Mouse (Mus musculus): ENCODE results near the gene Mcm5. TPM values are rescaled to one million over a fixed set of nuclear protein-coding genes. Genes with fewer than 3 reads are reported as not detected.

Gene Mcm5
- polyA plus RNA-seq, 1 experiment from 2014 or later, result 104 TPM

- peak overlapping the region; percentile 82 for H3K4me2 ChIP-seq
- H3K27ac ChIP-seq (ENCODE audit: low read depth, low read length), result no peak overlapping the region
- no peaks in the 10 kb centered on the region for H3K27me3 ChIP-seq (ENCODE audit: control insufficient read depth, insufficient read depth, low read length)
- H3K4me3 ChIP-seq (ENCODE audit: low read depth, low read length), result peak overlapping the region; percentile 75
- ATAC-seq (replicated peaks; ENCODE audit: insufficient number of reproducible peaks, low FRiP score, low TSS enrichment), result no peak
- H3K9ac ChIP-seq (ENCODE audit: low read depth, low read length), result peak overlapping the region; percentile 82
- peaks cover 20% of the 10 kb centered on the region for H3K36me3 ChIP-seq (ENCODE audit: control insufficient read depth, insufficient read depth, low read length)
- H3K9me3 ChIP-seq (replicated peaks; ENCODE audit: control insufficient read depth, low read length), result no peaks in the 10 kb centered on the region
- WGBS (ENCODE audit: insufficient replicate concordance), result 17% methylated on average over 13 of the region's 13 CpGs
- H3K4me1 ChIP-seq (ENCODE audit: control insufficient read depth, insufficient read depth, low read length), result peaks cover 10% of the 10 kb centered on the region; the same call in 1 of the 2 replicates
Measured at GRCm38 (mm10) chr8:75110093-75110492, 724 bp downstream of the Mcm5 start.

DNA sequence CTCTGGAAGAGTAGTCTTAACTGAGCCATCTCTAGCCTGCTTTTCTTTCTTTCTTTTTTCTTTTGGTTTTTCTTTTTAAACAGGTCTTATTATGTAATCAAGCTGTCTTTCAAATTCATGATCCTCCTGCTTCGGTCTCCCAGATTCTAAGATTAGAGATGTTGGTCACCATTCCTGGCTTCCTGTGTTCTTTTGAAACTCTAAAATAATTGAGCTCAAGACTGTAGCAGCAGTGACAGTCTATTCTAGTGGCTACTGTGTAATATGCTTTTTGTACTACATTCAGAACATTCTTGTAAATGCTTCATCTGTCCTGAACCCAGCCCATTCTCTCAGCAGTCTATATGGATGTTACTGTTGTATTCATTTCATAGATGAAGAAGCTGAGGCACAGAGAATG is 9.1 kb downstream of the Mcm5 start:
- no peak overlapping the region for H3K4me2 ChIP-seq
- 88% methylated on average over 1 of the region's 1 CpGs for WGBS (ENCODE audit: insufficient replicate concordance)

GRCm38 (mm10) chr8:75119287-75119686 is 9.9 kb downstream of the Mcm5 start:
- no peak overlapping the region for H3K4me2 ChIP-seq

More for the DNA sequence above, 9.1 kb downstream of the Mcm5 start:
- H3K4me3 ChIP-seq (ENCODE audit: low read depth, low read length), result no peak overlapping the region
- H3K4me1 ChIP-seq (ENCODE audit: control insufficient read depth, insufficient read depth, low read length), result no peaks in the 10 kb centered on the region
- no peaks in the 10 kb centered on the region for H3K9me3 ChIP-seq (replicated peaks; ENCODE audit: control insufficient read depth, low read length)
- no peak overlapping the region for H3K9ac ChIP-seq (ENCODE audit: low read depth, low read length)
- H3K36me3 ChIP-seq (ENCODE audit: control insufficient read depth, insufficient read depth, low read length), result peaks cover 45% of the 10 kb centered on the region
- no peak for ATAC-seq (replicated peaks; ENCODE audit: insufficient number of reproducible peaks, low FRiP score, low TSS enrichment)
- no peaks in the 10 kb centered on the region for H3K27me3 ChIP-seq (ENCODE audit: control insufficient read depth, insufficient read depth, low read length)
- no peak overlapping the region for H3K27ac ChIP-seq (ENCODE audit: low read depth, low read length)

GRCm38 (mm10) chr8:75119747-75120146 is 10.4 kb downstream of the Mcm5 start:
- Histone ChIP-seq H3K4me2 (no peak overlapping the region), H3K9ac (ENCODE audit: low read depth, low read length) (no peak overlapping the region), H3K9me3 (replicated peaks; ENCODE audit: control insufficient read depth, low read length) (no peaks in the 10 kb centered on the region), H3K27me3 (ENCODE audit: control insufficient read depth, insufficient read depth, low read length) (no peaks in the 10 kb centered on the region), H3K4me1 (ENCODE audit: control insufficient read depth, insufficient read depth, low read length) (no peaks in the 10 kb centered on the region), H3K4me3 (ENCODE audit: low read depth, low read length) (no peak overlapping the region), H3K27ac (ENCODE audit: low read depth, low read length) (no peak overlapping the region), H3K36me3 (ENCODE audit: control insufficient read depth, insufficient read depth, low read length) (peaks cover 52% of the 10 kb centered on the region)
- 94% methylated on average over 2 of the region's 2 CpGs for WGBS (ENCODE audit: insufficient replicate concordance)
- ATAC-seq (replicated peaks; ENCODE audit: insufficient number of reproducible peaks, low FRiP score, low TSS enrichment), result no peak

More at GRCm38 (mm10) chr8:75119287-75119686, 9.9 kb downstream of the Mcm5 start:
- H3K36me3 ChIP-seq (ENCODE audit: control insufficient read depth, insufficient read depth, low read length), result peaks cover 49% of the 10 kb centered on the region
- no peak overlapping the region for H3K4me3 ChIP-seq (ENCODE audit: low read depth, low read length)
- H3K9me3 ChIP-seq (replicated peaks; ENCODE audit: control insufficient read depth, low read length), result no peaks in the 10 kb centered on the region
- ATAC-seq (replicated peaks; ENCODE audit: insufficient number of reproducible peaks, low FRiP score, low TSS enrichment), result no peak
- H3K27ac ChIP-seq (ENCODE audit: low read depth, low read length), result no peak overlapping the region
- WGBS (ENCODE audit: insufficient replicate concordance), result 97% methylated on average over 2 of the region's 2 CpGs
- no peaks in the 10 kb centered on the region for H3K27me3 ChIP-seq (ENCODE audit: control insufficient read depth, insufficient read depth, low read length)
- H3K9ac ChIP-seq (ENCODE audit: low read depth, low read length), result no peak overlapping the region
- H3K4me1 ChIP-seq (ENCODE audit: control insufficient read depth, insufficient read depth, low read length), result no peaks in the 10 kb centered on the region

DNA sequence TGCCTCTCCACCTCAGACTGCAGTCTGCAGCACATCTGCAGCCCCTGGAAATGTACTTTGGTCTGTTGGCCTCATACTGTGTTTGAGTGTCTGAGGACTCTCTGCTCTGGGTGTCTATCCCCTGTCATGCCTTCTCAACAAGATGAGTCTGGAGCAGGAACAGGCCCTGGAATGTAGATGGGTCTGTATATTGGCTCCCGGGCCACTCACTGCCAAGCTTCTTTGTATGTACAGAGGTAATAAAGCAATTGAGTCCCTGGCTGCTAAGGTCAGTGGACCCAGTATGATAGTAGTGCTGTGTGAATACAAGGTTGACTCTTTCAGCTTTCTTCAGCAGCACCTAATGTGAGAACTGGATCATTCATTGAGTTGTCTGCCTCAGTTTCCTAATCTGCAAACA is 18.0 kb downstream of the Mcm5 start:
- Histone ChIP-seq H3K36me3 (ENCODE audit: control insufficient read depth, insufficient read depth, low read length) (peaks cover 38% of the 10 kb centered on the region), H3K27me3 (ENCODE audit: control insufficient read depth, insufficient read depth, low read length) (no peaks in the 10 kb centered on the region), H3K9me3 (replicated peaks; ENCODE audit: control insufficient read depth, low read length) (no peaks in the 10 kb centered on the region), H3K4me3 (ENCODE audit: low read depth, low read length) (no peak overlapping the region), H3K9ac (ENCODE audit: low read depth, low read length) (no peak overlapping the region), H3K4me1 (ENCODE audit: control insufficient read depth, insufficient read depth, low read length) (no peaks in the 10 kb centered on the region), H3K4me2 (no peak overlapping the region), H3K27ac (ENCODE audit: low read depth, low read length) (no peak overlapping the region)
- WGBS (ENCODE audit: insufficient replicate concordance), result 100% methylated on average over 1 of the region's 1 CpGs
- no peak for ATAC-seq (replicated peaks; ENCODE audit: insufficient number of reproducible peaks, low FRiP score, low TSS enrichment)

DNA sequence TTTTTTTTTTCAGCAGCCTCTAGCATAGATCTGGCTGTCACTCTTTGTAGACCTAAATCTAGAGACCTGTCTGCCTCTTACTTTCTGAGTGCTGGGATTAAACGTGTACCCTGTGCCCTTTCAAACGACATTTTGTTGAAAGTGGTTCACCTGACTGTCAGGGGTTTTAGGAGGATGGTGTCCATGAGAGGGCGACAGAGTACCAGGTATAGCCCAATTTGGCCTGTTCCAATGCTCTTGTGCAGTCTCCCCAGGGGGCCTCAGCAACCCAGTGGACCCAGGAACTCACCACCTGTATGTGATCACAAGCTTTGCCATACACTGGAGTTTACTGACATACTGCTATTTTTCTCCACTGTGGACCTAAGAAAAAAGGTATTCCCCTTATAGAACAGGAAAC is 23.1 kb downstream of the Mcm5 start:
- Histone ChIP-seq H3K36me3 (ENCODE audit: control insufficient read depth, insufficient read depth, low read length) (peaks cover 13% of the 10 kb centered on the region), H3K4me3 (ENCODE audit: low read depth, low read length) (no peak overlapping the region), H3K27ac (ENCODE audit: low read depth, low read length) (no peak overlapping the region), H3K4me2 (no peak overlapping the region), H3K9ac (ENCODE audit: low read depth, low read length) (no peak overlapping the region), H3K4me1 (ENCODE audit: control insufficient read depth, insufficient read depth, low read length) (peaks cover 19% of the 10 kb centered on the region; the same call in 1 of the 2 replicates), H3K27me3 (ENCODE audit: control insufficient read depth, insufficient read depth, low read length) (no peaks in the 10 kb centered on the region), H3K9me3 (replicated peaks; ENCODE audit: control insufficient read depth, low read length) (no peaks in the 10 kb centered on the region)
- 21% methylated on average over 3 of the region's 3 CpGs for WGBS (ENCODE audit: insufficient replicate concordance)
- no peak for ATAC-seq (replicated peaks; ENCODE audit: insufficient number of reproducible peaks, low FRiP score, low TSS enrichment)

DNA sequence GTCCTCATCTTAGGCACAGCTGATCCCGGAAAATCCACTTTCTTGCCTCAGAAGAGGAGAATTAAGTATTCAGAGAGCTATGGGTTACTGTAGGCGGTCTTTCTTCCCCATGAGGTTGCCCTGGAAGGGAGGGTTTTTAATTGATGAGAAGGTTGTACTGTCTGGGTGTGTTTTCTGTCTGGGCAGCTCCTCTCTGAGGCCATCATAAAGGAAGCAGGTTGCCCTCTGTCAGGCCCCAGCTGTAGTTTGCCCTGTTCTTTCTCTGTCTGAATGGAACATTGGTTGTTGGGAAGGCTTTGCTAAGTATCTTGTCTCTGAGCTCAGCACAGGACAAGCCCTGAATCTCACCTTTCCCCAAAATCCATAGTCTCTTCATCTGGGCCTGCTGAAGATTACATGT is 24.0 kb downstream of the Mcm5 start:
- Histone ChIP-seq H3K9me3 (replicated peaks; ENCODE audit: control insufficient read depth, low read length) (no peaks in the 10 kb centered on the region), H3K4me1 (ENCODE audit: control insufficient read depth, insufficient read depth, low read length) (peaks cover 19% of the 10 kb centered on the region; the same call in 1 of the 2 replicates), H3K9ac (ENCODE audit: low read depth, low read length) (no peak overlapping the region), H3K4me2 (no peak overlapping the region), H3K4me3 (ENCODE audit: low read depth, low read length) (no peak overlapping the region), H3K36me3 (ENCODE audit: control insufficient read depth, insufficient read depth, low read length) (peaks cover 8% of the 10 kb centered on the region), H3K27me3 (ENCODE audit: control insufficient read depth, insufficient read depth, low read length) (no peaks in the 10 kb centered on the region), H3K27ac (ENCODE audit: low read depth, low read length) (no peak overlapping the region)
- ATAC-seq (replicated peaks; ENCODE audit: insufficient number of reproducible peaks, low FRiP score, low TSS enrichment), result no peak
- WGBS (ENCODE audit: insufficient replicate concordance), result 83% methylated on average over 2 of the region's 2 CpGs

DNA sequence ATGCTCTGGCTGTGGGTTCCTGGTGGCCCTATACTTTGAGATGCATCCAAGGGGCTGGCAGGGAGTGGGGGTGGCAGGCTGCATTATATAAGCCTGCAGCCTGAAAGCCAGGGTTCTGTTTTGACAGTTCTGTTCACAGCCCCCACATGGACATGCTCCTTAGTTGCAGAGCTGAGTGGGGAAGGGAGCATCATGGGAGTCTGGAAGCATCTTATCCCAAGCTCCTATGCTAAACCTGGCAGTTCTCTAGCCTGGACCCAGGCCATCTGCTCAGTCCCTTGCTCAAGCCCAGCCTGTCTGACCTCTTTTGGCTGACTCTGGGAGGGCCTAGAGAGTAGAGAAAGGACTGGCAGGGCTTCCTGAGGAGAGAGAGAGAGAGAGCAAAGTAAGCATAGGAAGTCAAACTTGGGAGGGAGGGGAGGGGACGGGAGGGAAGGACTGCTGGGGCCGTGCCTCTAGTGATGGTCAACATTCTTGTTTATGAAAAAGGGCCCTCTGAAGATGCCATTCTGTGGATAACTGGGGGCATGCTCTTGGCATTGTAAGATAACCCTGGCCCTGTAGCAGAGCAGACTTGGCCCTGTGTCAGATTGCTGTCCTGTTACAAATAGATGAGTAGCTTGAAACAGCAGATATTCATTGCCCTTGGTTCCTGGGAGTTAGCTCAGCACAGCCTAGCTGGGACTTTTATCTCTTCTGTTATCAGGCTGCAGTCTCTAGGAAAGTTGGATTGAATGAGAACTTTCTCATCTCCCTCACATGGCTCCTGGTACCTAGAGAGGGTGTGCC is 25.4 kb downstream of the Mcm5 start:
- no peak; the same call in 1 of the 2 replicates for ATAC-seq (replicated peaks; ENCODE audit: insufficient number of reproducible peaks, low FRiP score, low TSS enrichment)
- H3K27me3 ChIP-seq (ENCODE audit: control insufficient read depth, insufficient read depth, low read length), result no peaks in the 10 kb centered on the region
- peaks cover 19% of the 10 kb centered on the region; the same call in 1 of the 2 replicates for H3K4me1 ChIP-seq (ENCODE audit: control insufficient read depth, insufficient read depth, low read length)
- H3K36me3 ChIP-seq (ENCODE audit: control insufficient read depth, insufficient read depth, low read length), result no peaks in the 10 kb centered on the region
- no peak overlapping the region for H3K4me2 ChIP-seq
- H3K4me3 ChIP-seq (ENCODE audit: low read depth, low read length), result no peak overlapping the region
- 45% methylated on average over 2 of the region's 2 CpGs for WGBS (ENCODE audit: insufficient replicate concordance)
- no peak overlapping the region for H3K9ac ChIP-seq (ENCODE audit: low read depth, low read length)
- H3K9me3 ChIP-seq (replicated peaks; ENCODE audit: control insufficient read depth, low read length), result no peaks in the 10 kb centered on the region
- H3K27ac ChIP-seq (ENCODE audit: low read depth, low read length), result no peak overlapping the region

GRCm38 (mm10) chr8:75135756-75136155 is 26.4 kb downstream of the Mcm5 start:
- no peaks in the 10 kb centered on the region for H3K9me3 ChIP-seq (replicated peaks; ENCODE audit: control insufficient read depth, low read length)
- peaks cover 19% of the 10 kb centered on the region; the same call in 1 of the 2 replicates for H3K4me1 ChIP-seq (ENCODE audit: control insufficient read depth, insufficient read depth, low read length)
- no peak overlapping the region for H3K4me2 ChIP-seq
- no peak for ATAC-seq (replicated peaks; ENCODE audit: insufficient number of reproducible peaks, low FRiP score, low TSS enrichment)
- H3K27me3 ChIP-seq (ENCODE audit: control insufficient read depth, insufficient read depth, low read length), result no peaks in the 10 kb centered on the region
- no peak overlapping the region for H3K4me3 ChIP-seq (ENCODE audit: low read depth, low read length)
- 30% methylated on average over 1 of the region's 1 CpGs for WGBS (ENCODE audit: insufficient replicate concordance)
- no peak overlapping the region for H3K27ac ChIP-seq (ENCODE audit: low read depth, low read length)
- H3K36me3 ChIP-seq (ENCODE audit: control insufficient read depth, insufficient read depth, low read length), result no peaks in the 10 kb centered on the region
- H3K9ac ChIP-seq (ENCODE audit: low read depth, low read length), result no peak overlapping the region
